Mouse (Mus musculus): ENCODE data around the gene Prl8a9. TPM values are rescaled to one million over a fixed set of nuclear protein-coding genes. Genes with fewer than 3 reads are reported as not detected.

Prl8a9 gene
- not detected in 2 replicates for polyA plus RNA-seq (2015; fragmentation: Nextera tagmentation; extraction: Ambion mirVana)

GRCm38 (mm10) chr13:27564506-27564905, at the start of gene Prl8a9:
TSS of gene Prl8a9 (minus strand) at chr13:27564606.
- DNase-seq (ENCODE audit: low spot score) (no peak), ATAC-seq (ENCODE audit: low FRiP score, low TSS enrichment) (no peak)
- TF ChIP-seq CTCF (IDR thresholded peaks at IDR 0.05; ENCODE audit: low read depth) (no peak), EP300 (optimal IDR thresholded peaks at IDR 0.05) (no peak)
- Histone ChIP-seq H3K4me1 (replicated peaks; ENCODE audit: control insufficient read depth, insufficient read depth) (no peaks in the 10 kb centered on the region), H3K27ac (replicated peaks) (no peak within 1 kb of the TSS), H3K4me2 (replicated peaks; ENCODE audit: low read depth) (no peak within 1 kb of the TSS), H3K9ac (ENCODE audit: low read length) (no peak within 1 kb of the TSS), H3K4me3 (ENCODE audit: low read depth, low read length) (no peak within 1 kb of the TSS), H3K27me3 (ENCODE audit: control insufficient read depth, insufficient read depth, low read length) (no peaks in the 10 kb centered on the region), H3K9me3 (ENCODE audit: control insufficient read depth, low read length) (no peaks in the 10 kb centered on the region), H3K36me3 (ENCODE audit: control insufficient read depth, insufficient read depth, low read length) (no peaks in the 10 kb centered on the region)
- whole genome bisulfite sequencing, result 74% methylated on average over 2 of the region's 2 CpGs

DNA sequence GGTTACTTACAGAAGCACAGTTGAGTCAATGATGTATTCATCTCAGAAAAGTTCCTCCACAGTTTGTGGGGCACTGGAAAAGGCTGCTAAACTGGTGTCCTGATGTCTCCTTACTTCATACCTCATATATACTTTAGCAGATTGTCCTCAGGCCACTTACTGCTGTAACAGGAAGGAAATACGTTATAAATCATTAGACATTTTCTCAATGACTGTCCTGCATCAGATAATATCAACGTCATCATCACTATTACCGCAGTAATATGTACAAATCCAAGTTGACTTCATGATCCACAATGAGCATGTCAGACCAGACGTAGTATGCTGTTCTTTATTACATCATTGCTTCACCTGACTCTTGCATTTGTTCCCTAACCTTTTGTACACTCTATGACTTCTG, 46.1 kb upstream of the Prl8a9 start, which contains the start of gene Prl7b1:
Gene Prl7b1, minus strand, starts transcription at position 101 of the 400 bp plus-strand sequence.
- TF ChIP-seq EP300 (optimal IDR thresholded peaks at IDR 0.05) (no peak), CTCF (IDR thresholded peaks at IDR 0.05; ENCODE audit: low read depth) (no peak)
- Histone ChIP-seq H3K27me3 (ENCODE audit: control insufficient read depth, insufficient read depth, low read length) (no peaks in the 10 kb centered on the region), H3K4me3 (ENCODE audit: low read depth, low read length) (no peak within 1 kb of the TSS), H3K27ac (replicated peaks) (no peak within 1 kb of the TSS), H3K4me2 (replicated peaks; ENCODE audit: low read depth) (no peak within 1 kb of the TSS), H3K9me3 (ENCODE audit: control insufficient read depth, low read length) (no peaks in the 10 kb centered on the region), H3K4me1 (replicated peaks; ENCODE audit: control insufficient read depth, insufficient read depth) (no peaks in the 10 kb centered on the region), H3K9ac (ENCODE audit: low read length) (no peak within 1 kb of the TSS), H3K36me3 (ENCODE audit: control insufficient read depth, insufficient read depth, low read length) (no peaks in the 10 kb centered on the region)
- DNase-seq (ENCODE audit: low spot score) (no peak), ATAC-seq (ENCODE audit: low FRiP score, low TSS enrichment) (no peak)
- WGBS, result 71% methylated on average over 4 of the region's 4 CpGs

DNA sequence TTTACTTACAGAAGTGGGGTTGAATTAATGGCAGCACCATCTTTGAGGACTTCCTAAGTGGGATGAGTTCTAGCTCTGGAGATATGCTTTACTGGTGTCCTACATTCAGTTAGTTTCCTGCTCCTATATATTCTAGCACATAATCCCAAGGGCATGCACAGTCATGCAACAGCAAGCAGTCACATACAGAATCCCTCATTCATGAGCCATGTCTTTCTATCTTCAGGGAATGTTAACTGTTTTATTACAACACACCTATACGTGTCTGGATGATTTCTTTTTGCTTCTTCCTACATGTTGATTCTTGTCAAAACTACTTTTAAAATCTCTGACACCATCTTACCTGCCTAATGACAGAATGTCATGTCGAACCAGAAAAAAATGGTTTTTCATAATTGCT, 17.7 kb upstream of the Prl8a9 start, which contains the start of gene Prl8a1:
Gene Prl8a1, minus strand, starts transcription at position 101 of the 400 bp plus-strand sequence.
- DNase-seq (ENCODE audit: low spot score) (no peak), ATAC-seq (ENCODE audit: low FRiP score, low TSS enrichment) (no peak)
- H3K4me2 ChIP-seq (replicated peaks; ENCODE audit: low read depth), result no peak within 1 kb of the TSS
- WGBS, result 64% methylated on average over 2 of the region's 2 CpGs
- H3K9me3 ChIP-seq (ENCODE audit: control insufficient read depth, low read length), result no peaks in the 10 kb centered on the region
- no peak within 1 kb of the TSS for H3K4me3 ChIP-seq (ENCODE audit: low read depth, low read length)
- H3K4me1 ChIP-seq (replicated peaks; ENCODE audit: control insufficient read depth, insufficient read depth), result no peaks in the 10 kb centered on the region
- no peaks in the 10 kb centered on the region for H3K36me3 ChIP-seq (ENCODE audit: control insufficient read depth, insufficient read depth, low read length)
- H3K27ac ChIP-seq (replicated peaks), result no peak within 1 kb of the TSS
- TF ChIP-seq CTCF (IDR thresholded peaks at IDR 0.05; ENCODE audit: low read depth) (no peak), EP300 (optimal IDR thresholded peaks at IDR 0.05) (no peak)
- no peaks in the 10 kb centered on the region for H3K27me3 ChIP-seq (ENCODE audit: control insufficient read depth, insufficient read depth, low read length)
- H3K9ac ChIP-seq (ENCODE audit: low read length), result no peak within 1 kb of the TSS

DNA sequence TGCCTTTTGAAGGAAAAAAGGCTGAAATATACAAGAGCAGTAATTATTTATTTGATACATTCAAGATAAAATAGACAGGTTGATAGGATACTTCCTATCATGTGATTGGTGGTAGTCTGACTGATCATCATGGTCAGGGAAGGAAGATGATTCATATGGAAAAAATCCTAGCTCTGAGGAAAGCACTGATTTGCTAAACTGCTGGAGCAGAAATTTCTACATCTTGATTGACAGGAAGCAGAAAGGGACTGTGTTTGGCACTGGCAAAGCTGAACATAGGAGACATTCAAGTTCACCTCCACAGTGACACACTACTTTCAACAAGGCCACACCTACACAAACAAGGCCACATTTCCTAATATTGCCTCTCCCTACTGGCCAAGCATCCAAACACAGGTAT, 11.1 kb downstream of the Prl8a9 start:
- H3K4me3 ChIP-seq (ENCODE audit: low read depth, low read length), result no peak overlapping the region
- no peaks in the 10 kb centered on the region for H3K4me1 ChIP-seq (replicated peaks; ENCODE audit: control insufficient read depth, insufficient read depth)
- DNase-seq (ENCODE audit: low spot score) (no peak), ATAC-seq (ENCODE audit: low FRiP score, low TSS enrichment) (no peak)
- H3K4me2 ChIP-seq (replicated peaks; ENCODE audit: low read depth), result no peak overlapping the region
- no peaks in the 10 kb centered on the region for H3K36me3 ChIP-seq (ENCODE audit: control insufficient read depth, insufficient read depth, low read length)
- H3K9me3 ChIP-seq (ENCODE audit: control insufficient read depth, low read length), result no peaks in the 10 kb centered on the region
- no peak overlapping the region for H3K27ac ChIP-seq (replicated peaks)
- no peak overlapping the region for H3K9ac ChIP-seq (ENCODE audit: low read length)
- TF ChIP-seq CTCF (IDR thresholded peaks at IDR 0.05; ENCODE audit: low read depth) (no peak), EP300 (optimal IDR thresholded peaks at IDR 0.05) (no peak)
- no peaks in the 10 kb centered on the region for H3K27me3 ChIP-seq (ENCODE audit: control insufficient read depth, insufficient read depth, low read length)

DNA sequence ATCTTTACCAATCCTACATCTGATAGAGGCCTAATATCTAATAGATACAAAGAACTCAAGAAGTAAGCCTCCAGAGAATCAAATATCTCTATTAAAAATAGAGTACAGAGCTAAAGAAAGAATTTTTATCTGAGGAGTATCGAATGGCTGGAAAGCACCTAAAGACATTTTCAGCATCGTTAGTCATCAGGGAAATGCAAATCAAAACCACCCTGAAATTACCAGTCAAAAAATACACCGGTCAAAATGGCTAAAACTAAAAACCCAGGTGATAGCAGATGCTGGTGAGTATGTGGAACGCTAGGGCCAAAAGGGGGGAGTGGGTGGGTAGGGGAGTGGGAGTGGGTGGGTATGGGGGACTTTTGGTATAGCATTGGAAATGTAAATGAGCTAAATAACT, 41.2 kb downstream of the Prl8a9 start:
- Histone ChIP-seq H3K9ac (ENCODE audit: low read length) (no peak overlapping the region), H3K27ac (replicated peaks) (no peak overlapping the region), H3K36me3 (ENCODE audit: control insufficient read depth, insufficient read depth, low read length) (no peaks in the 10 kb centered on the region), H3K9me3 (ENCODE audit: control insufficient read depth, low read length) (no peaks in the 10 kb centered on the region), H3K4me2 (replicated peaks; ENCODE audit: low read depth) (no peak overlapping the region), H3K4me1 (replicated peaks; ENCODE audit: control insufficient read depth, insufficient read depth) (no peaks in the 10 kb centered on the region), H3K27me3 (ENCODE audit: control insufficient read depth, insufficient read depth, low read length) (no peaks in the 10 kb centered on the region), H3K4me3 (ENCODE audit: low read depth, low read length) (no peak overlapping the region)
- 81% methylated on average over 4 of the region's 4 CpGs for WGBS
- TF ChIP-seq CTCF (IDR thresholded peaks at IDR 0.05; ENCODE audit: low read depth) (no peak), EP300 (optimal IDR thresholded peaks at IDR 0.05) (no peak)
- DNase-seq (ENCODE audit: low spot score), result no peak
- ATAC-seq (ENCODE audit: low FRiP score, low TSS enrichment), result no peak

GRCm38 (mm10) chr13:27513117-27513516, 51.3 kb downstream of the Prl8a9 start, which contains the start of gene Prl8a8:
TSS of gene Prl8a8 (minus strand) at chr13:27513217.
- Histone ChIP-seq H3K9ac (ENCODE audit: low read length) (no peak within 1 kb of the TSS), H3K4me3 (ENCODE audit: low read depth, low read length) (no peak within 1 kb of the TSS), H3K4me1 (replicated peaks; ENCODE audit: control insufficient read depth, insufficient read depth) (no peaks in the 10 kb centered on the region), H3K27me3 (ENCODE audit: control insufficient read depth, insufficient read depth, low read length) (no peaks in the 10 kb centered on the region), H3K36me3 (ENCODE audit: control insufficient read depth, insufficient read depth, low read length) (no peaks in the 10 kb centered on the region), H3K27ac (replicated peaks) (no peak within 1 kb of the TSS), H3K9me3 (ENCODE audit: control insufficient read depth, low read length) (no peaks in the 10 kb centered on the region), H3K4me2 (replicated peaks; ENCODE audit: low read depth) (no peak within 1 kb of the TSS)
- no peak for DNase-seq (ENCODE audit: low spot score)
- TF ChIP-seq EP300 (optimal IDR thresholded peaks at IDR 0.05), result no peak
- TF ChIP-seq CTCF (IDR thresholded peaks at IDR 0.05; ENCODE audit: low read depth), result no peak
- 87% methylated on average over 4 of the region's 4 CpGs for WGBS
- ATAC-seq (ENCODE audit: low FRiP score, low TSS enrichment), result no peak

Other genes starting within 250 kb of the Prl8a9 start
- not detected in 2 replicates for gene Prl8a2, start 218.9 kb downstream of the Prl8a9 start, polyA plus RNA-seq (2015; fragmentation: Nextera tagmentation; extraction: Ambion mirVana)
- not detected in 2 replicates for gene Prl2b1, start 173.8 kb downstream of the Prl8a9 start, polyA plus RNA-seq (2015; fragmentation: Nextera tagmentation; extraction: Ambion mirVana)
- not detected in 2 replicates for gene Prl8a6, start 125.9 kb downstream of the Prl8a9 start, polyA plus RNA-seq (2015; fragmentation: Nextera tagmentation; extraction: Ambion mirVana)
- gene Prl8a8, start 51.4 kb downstream of the Prl8a9 start, polyA plus RNA-seq (2015; fragmentation: Nextera tagmentation; extraction: Ambion mirVana), result not detected in 2 replicates
- gene Prl8a1, start 17.6 kb upstream of the Prl8a9 start, polyA plus RNA-seq (2015; fragmentation: Nextera tagmentation; extraction: Ambion mirVana), result not detected in 2 replicates
- not detected in 2 replicates for gene Prl7b1, start 46.0 kb upstream of the Prl8a9 start, polyA plus RNA-seq (2015; fragmentation: Nextera tagmentation; extraction: Ambion mirVana)
- not detected in 2 replicates for gene Prl7a1, start 77.9 kb upstream of the Prl8a9 start, polyA plus RNA-seq (2015; fragmentation: Nextera tagmentation; extraction: Ambion mirVana)
- gene Prl7a2, start 103.4 kb upstream of the Prl8a9 start, polyA plus RNA-seq (2015; fragmentation: Nextera tagmentation; extraction: Ambion mirVana), result not detected in 2 replicates
- gene Prl7d1, start 152.1 kb upstream of the Prl8a9 start, polyA plus RNA-seq (2015; fragmentation: Nextera tagmentation; extraction: Ambion mirVana), result not detected in 2 replicates
- gene Prl7c1, start 216.2 kb upstream of the Prl8a9 start, polyA plus RNA-seq (2015; fragmentation: Nextera tagmentation; extraction: Ambion mirVana), result not detected in 2 replicates
- not detected in 2 replicates for gene Prl2a1, start 237.0 kb upstream of the Prl8a9 start, polyA plus RNA-seq (2015; fragmentation: Nextera tagmentation; extraction: Ambion mirVana)

Data from stomach, postnatal 0 days (tissue).